Mouse (Mus musculus) lung, adult 2 months (tissue): ENCODE data around the gene Msi2. TPM values are rescaled to one million over a fixed set of nuclear protein-coding genes. Genes with fewer than 3 reads are reported as not detected.

Experiments used
- DNase-seq: peaks from one replicate; pipeline ENCODE4 v3.0.0; 2022
- H3K4me1 ChIP-seq: fragments of 200-500 bp; 2 replicates; pipeline ENCODE4 v1.6.1; 2011; ENCODE audit warnings: low read length; ENCODE audit not compliant: control insufficient read depth, insufficient read depth
- H3K4me3 ChIP-seq: fragments of 200-500 bp; replicated peaks from 2 replicates; pipeline ENCODE3; 2011; ENCODE audit warnings: low read depth, mild to moderate bottlenecking, control low read depth, low read length; ENCODE audit errors: extremely low read depth
- CTCF ChIP-seq: fragments of 200-500 bp; IDR thresholded peaks from 2 replicates; pipeline ENCODE4 v1.5.1; 2011; ENCODE audit warnings: mild to moderate bottlenecking, low read length, control low read depth; ENCODE audit not compliant: insufficient read depth
- POLR2A ChIP-seq: fragments of 200-500 bp; IDR thresholded peaks from 2 replicates; pipeline ENCODE4 v1.6.1; 2011; ENCODE audit warnings: low read depth, mild to moderate bottlenecking, control low read depth, low read length, borderline replicate concordance; ENCODE audit errors: extremely low read depth
- WGBS: fragments of 180-500 bp; shearing (Covaris S2); methylation state at CpG from one replicate; pipeline ENCODE4 v1.1.7; 2018; 5-methylcytosine and 5-hydroxymethylcytosine counted together
- polyA plus RNA-seq: library from polyadenylated mRNA; depleted of rRNA; stranded (reverse); fragments of >200 nt; gene quantifications from 2 replicates; pipeline ENCODE4 v1.2.3, GENCODE M21; 2012

Msi2 gene
- polyA plus RNA-seq, 1 experiment, result 29.5 TPM

- TF ChIP-seq CTCF, result no peak
- Histone ChIP-seq H3K4me3 (no peak overlapping the region), H3K4me1 (no peaks in the 10 kb centered on the region; the same call in none of the 2 replicates)
- no peak for DNase-seq
- WGBS, result 70% methylated on average over 11 of the region's 11 CpGs
Observed at GRCm38 (mm10) chr11:88661444-88662180, 56.7 kb downstream of the Msi2 start.

GRCm38 (mm10) chr11:88660404-88660803, 57.9 kb downstream of the Msi2 start:
- TF ChIP-seq CTCF, result no peak
- no peak for TF ChIP-seq POLR2A
- Histone ChIP-seq H3K4me1 (no peaks in the 10 kb centered on the region; the same call in none of the 2 replicates), H3K4me3 (no peak overlapping the region)
- WGBS, result 57% methylated on average over 9 of the region's 9 CpGs
- DNase-seq, result no peak

- Histone ChIP-seq H3K4me3 (no peak overlapping the region), H3K4me1 (peaks cover 7% of the 10 kb centered on the region)
- TF ChIP-seq POLR2A (no peak), CTCF (no peak)
- 82% methylated on average over 5 of the region's 5 CpGs for WGBS
- DNase-seq, result no peak
Observed at GRCm38 (mm10) chr11:88658926-88659325, 59.4 kb downstream of the Msi2 start.

GRCm38 (mm10) chr11:88655786-88656185, 62.5 kb downstream of the Msi2 start:
- Histone ChIP-seq H3K4me3 (no peak overlapping the region), H3K4me1 (peaks cover 7% of the 10 kb centered on the region)
- TF ChIP-seq POLR2A, result no peak
- no peak for TF ChIP-seq CTCF
- no peak for DNase-seq
- WGBS, result 74% methylated on average over 8 of the region's 8 CpGs

GRCm38 (mm10) chr11:88655214-88655566, 63.1 kb downstream of the Msi2 start:
- Histone ChIP-seq H3K4me1 (peaks cover 10% of the 10 kb centered on the region), H3K4me3 (no peak overlapping the region)
- 58% methylated on average over 3 of the region's 3 CpGs for WGBS
- no peak for DNase-seq
- TF ChIP-seq CTCF (no peak), POLR2A (no peak)

GRCm38 (mm10) chr11:88654391-88655213, 63.7 kb downstream of the Msi2 start:
- Histone ChIP-seq H3K4me1 (peaks cover 11% of the 10 kb centered on the region), H3K4me3 (no peak overlapping the region)
- WGBS, result 39% methylated on average over 18 of the region's 18 CpGs
- TF ChIP-seq POLR2A (no peak), CTCF (no peak)
- no peak for DNase-seq

- DNase-seq, result no peak
- WGBS, result 43% methylated on average over 4 of the region's 4 CpGs
- H3K4me3 ChIP-seq, result no peak overlapping the region
- TF ChIP-seq POLR2A, result no peak
- TF ChIP-seq CTCF, result no peak
- H3K4me1 ChIP-seq, result peaks cover 11% of the 10 kb centered on the region
Observed at GRCm38 (mm10) chr11:88650275-88650674, 68.0 kb downstream of the Msi2 start.

GRCm38 (mm10) chr11:88649009-88649408, 69.3 kb downstream of the Msi2 start:
- DNase-seq, result no peak
- H3K4me1 ChIP-seq, result peaks cover 5% of the 10 kb centered on the region
- 54% methylated on average over 2 of the region's 2 CpGs for WGBS
- TF ChIP-seq CTCF (no peak), POLR2A (no peak)
- H3K4me3 ChIP-seq, result no peak overlapping the region

GRCm38 (mm10) chr11:88648407-88648806, 69.9 kb downstream of the Msi2 start:
- WGBS, result 52% methylated on average over 5 of the region's 5 CpGs
- Histone ChIP-seq H3K4me3 (no peak overlapping the region), H3K4me1 (peaks cover 3% of the 10 kb centered on the region)
- DNase-seq, result no peak
- no peak for TF ChIP-seq CTCF

GRCm38 (mm10) chr11:88646493-88646892, 71.8 kb downstream of the Msi2 start:
- 87% methylated on average over 6 of the region's 6 CpGs for WGBS
- Histone ChIP-seq H3K4me1 (peaks cover 3% of the 10 kb centered on the region), H3K4me3 (no peak overlapping the region)
- no peak for DNase-seq
- TF ChIP-seq POLR2A (no peak), CTCF (no peak)
